Comparison of ENCODE assay signal across 14 mouse cellular contexts in the genomic region with DNA sequence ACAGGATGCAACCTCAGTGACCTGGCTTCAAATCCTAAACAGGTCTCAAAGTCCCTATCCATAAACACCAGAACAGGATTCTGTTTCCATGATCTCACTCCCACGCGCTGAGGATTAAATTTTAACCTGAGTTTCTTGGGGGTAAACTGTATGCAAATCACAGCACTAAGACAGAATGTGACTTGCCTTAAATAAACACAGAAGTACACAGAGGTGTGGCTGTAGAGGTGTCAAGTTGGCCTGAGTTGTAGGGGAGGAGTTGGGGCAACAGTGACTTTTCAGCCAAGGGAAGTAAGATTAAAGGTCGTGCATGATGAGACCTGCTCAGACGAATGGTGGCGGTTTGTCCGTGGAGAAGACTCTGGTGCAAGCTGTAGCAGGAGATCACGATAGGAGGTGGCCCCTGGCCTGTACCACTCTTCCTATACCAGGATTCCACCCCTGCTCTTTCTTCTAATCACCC. TPM values are rescaled to one million over a fixed set of nuclear protein-coding genes. Genes with fewer than 3 reads are reported as not detected.
A peak's percentile ranks its signal among the peaks of the same experiment; 100 is the strongest.
DNase-seq lines count a peak whose midpoint lies in the region; ATAC-seq and TF ChIP-seq lines count a peak whose summit lies in the region.
"Had no signal": no experiment of that assay in that cellular context is flagged by ENCODE, and none has a peak within 500 bp of the region (broad histone marks: within the 10 kb centered on the region; RNA-seq: fewer than 3 reads in every experiment).

No protein-coding gene starts in this region.

- peak overlapping the region; percentile 94 for H3K27ac ChIP-seq in spleen, adult 2 months (ENCODE audit: insufficient read depth, low read length)
- H3K27ac ChIP-seq in kidney, adult 2 months (ENCODE audit: insufficient read depth, low read depth, low read length): peak overlapping the region; percentile 94
- H3K27ac ChIP-seq in liver, postnatal 0 days (ENCODE audit: low read depth): peak overlapping the region; percentile 98
- H3K27ac ChIP-seq in stomach, embryonic 15.5 days: peak overlapping the region; percentile 88
- H3K27ac ChIP-seq: heart, embryonic 13.5 days; macrophage had no signal

- H3K4me3 ChIP-seq in spleen, adult 2 months (ENCODE audit: extremely low read depth, insufficient read depth, insufficient read length): no peak overlapping the region
- no peak overlapping the region for H3K4me3 ChIP-seq in kidney, adult 2 months (ENCODE audit: insufficient read depth, low read depth, low read length)
- no peak overlapping the region for H3K4me3 ChIP-seq in liver, postnatal 0 days (ENCODE audit: low read depth, low read length)
- H3K4me3 ChIP-seq in stomach, embryonic 15.5 days (replicated peaks): no peak overlapping the region
- H3K4me3 ChIP-seq: heart, embryonic 13.5 days had no signal

- TF ChIP-seq POLR2A in spleen, adult 2 months (IDR thresholded peaks at IDR 0.05; ENCODE audit: low read depth, low read length): no peak
- no peak for TF ChIP-seq POLR2A in kidney, adult 2 months (IDR thresholded peaks at IDR 0.05; ENCODE audit: low read depth, low read length)

- H3K4me2 ChIP-seq in liver, postnatal 0 days (ENCODE audit: low read depth, low read length): peak overlapping the region; percentile 30; the same call in 1 of the 2 replicates
- H3K4me2 ChIP-seq in stomach, embryonic 15.5 days: 0 out of 2 replicates have a peak overlapping the region, but pooled peaks have one; percentile 4
- H3K4me2 ChIP-seq: heart, embryonic 13.5 days had no signal

- peak overlapping the region; percentile 62 for H3K9ac ChIP-seq in liver, postnatal 0 days (replicated peaks)
- no peak overlapping the region for H3K9ac ChIP-seq in stomach, embryonic 15.5 days
- H3K9ac ChIP-seq: forebrain, postnatal 0 days; heart, embryonic 13.5 days had no signal

- H3K9me3 ChIP-seq in liver, postnatal 0 days (ENCODE audit: low read length): no peaks in the 10 kb centered on the region
- no peaks in the 10 kb centered on the region for H3K9me3 ChIP-seq in stomach, embryonic 15.5 days
- H3K9me3 ChIP-seq: G1E; heart, embryonic 13.5 days had no signal

- no peaks in the 10 kb centered on the region for H3K36me3 ChIP-seq in spleen, adult 2 months (ENCODE audit: control insufficient read depth, insufficient read depth, low read length)
- H3K36me3 ChIP-seq in kidney, adult 2 months (ENCODE audit: control insufficient read depth, insufficient read depth, low read length): no peaks in the 10 kb centered on the region
- no peaks in the 10 kb centered on the region; the same call in 1 of the 2 replicates for H3K36me3 ChIP-seq in liver, postnatal 0 days (replicated peaks; ENCODE audit: insufficient read depth, low read length)
- H3K36me3 ChIP-seq in stomach, embryonic 15.5 days: no peaks in the 10 kb centered on the region
- H3K36me3 ChIP-seq: G1E; heart, embryonic 13.5 days had no signal

- peaks cover 23% of the 10 kb centered on the region; the same call in 1 of the 2 replicates for H3K4me1 ChIP-seq in spleen, adult 2 months (ENCODE audit: control insufficient read depth, insufficient read depth, insufficient read length)
- peaks cover 25% of the 10 kb centered on the region for H3K4me1 ChIP-seq in kidney, adult 2 months (ENCODE audit: control insufficient read depth, insufficient read depth, low read length)
- H3K4me1 ChIP-seq in liver, postnatal 0 days (ENCODE audit: insufficient read depth): peaks cover 26% of the 10 kb centered on the region
- peaks cover 5% of the 10 kb centered on the region; the same call in 1 of the 2 replicates for H3K4me1 ChIP-seq in stomach, embryonic 15.5 days

- H3K27me3 ChIP-seq in spleen, adult 2 months (ENCODE audit: control insufficient read depth, insufficient read depth, low read length): no peaks in the 10 kb centered on the region
- no peaks in the 10 kb centered on the region for H3K27me3 ChIP-seq in kidney, adult 2 months (replicated peaks; ENCODE audit: control insufficient read depth, insufficient read depth, low read length)
- H3K27me3 ChIP-seq in liver, postnatal 0 days (ENCODE audit: insufficient read depth, low read length): no peaks in the 10 kb centered on the region
- H3K27me3 ChIP-seq in stomach, embryonic 15.5 days (replicated peaks): no peaks in the 10 kb centered on the region
- H3K27me3 ChIP-seq: heart, embryonic 13.5 days had no signal

- peak in 1 of 2 experiments; percentile 45 for DNase-seq in spleen, adult 2 months (ENCODE audit: low read depth in 1 of 2, low spot score in 2 of 2)
- no peak for DNase-seq in spleen, postnatal 4 days (ENCODE audit: low spot score in 2 of 2)
- DNase-seq in kidney, adult 2 months: peak; percentile 95
- peak; percentile 62 for DNase-seq in liver, postnatal 0 days
- no peak for DNase-seq in cerebellum, adult 18-20 months
- DNase-seq in embryo, embryonic 11 days: no peak
- DNase-seq in left cerebral cortex, adult 18-20 months (ENCODE audit: low spot score in 2 of 2): no peak
- DNase-seq: adrenal gland, postnatal 25 days; forebrain, postnatal 0 days had no signal

- peak; percentile 94 for TF ChIP-seq EP300 in liver, postnatal 0 days (IDR thresholded peaks at IDR 0.05; ENCODE audit: low read depth)

- WGBS in spleen, adult 2 months: 36% methylated on average over 7 of the region's 7 CpGs
- 23% methylated on average over 7 of the region's 7 CpGs for WGBS in kidney, adult 2 months
- 35% methylated on average over 7 of the region's 7 CpGs for WGBS in liver, postnatal 0 days (ENCODE audit: insufficient replicate concordance)
- WGBS in stomach, embryonic 15.5 days: 51% methylated on average over 7 of the region's 7 CpGs

- peak; percentile 88 for ATAC-seq in liver, postnatal 0 days
- peak; percentile 80 for ATAC-seq in stomach, embryonic 15.5 days (ENCODE audit: insufficient read depth, low FRiP score, low read depth)
- ATAC-seq: forebrain, postnatal 0 days had no signal

- TF ChIP-seq CTCF in spleen, adult 2 months (IDR thresholded peaks at IDR 0.05; ENCODE audit: extremely low read depth, insufficient read depth, insufficient read length, insufficient replicate concordance): no peak
- no peak for TF ChIP-seq CTCF in kidney, adult 2 months (conservative IDR thresholded peaks at IDR 0.05; ENCODE audit: insufficient read depth, insufficient read length, low read depth, low read length)
- no peak for TF ChIP-seq CTCF in liver, postnatal 0 days (IDR thresholded peaks at IDR 0.05; ENCODE audit: low read depth)

RNA-seq across cellular contexts. Expression of a gene that starts 25.1 kb away (rescaled TPM):
- 1.2 TPM in 2 replicates for polyA plus RNA-seq in spleen, adult 2 months (2012; rRNA removed)
- 600 and 1,070 TPM in 2 replicates for polyA plus RNA-seq in kidney, adult 2 months (2012; rRNA removed)
- polyA plus RNA-seq in liver, postnatal 0 days (2015; fragmentation: Nextera tagmentation; extraction: Ambion mirVana): 0.99 and 1.4 TPM in 2 replicates
- polyA plus RNA-seq in stomach, embryonic 15.5 days (2015; fragmentation: Nextera tagmentation; extraction: Ambion mirVana): 0.08 and 0.09 TPM in 2 replicates
- total RNA-seq in left cerebral cortex, adult 18-20 months (2021): under 1 TPM; 0.28 to 0.59 TPM
- polyA plus RNA-seq: G1E; heart, embryonic 13.5 days; macrophage; neural tube, embryonic 11.5 days had no signal

RNA-seq across cellular contexts. Expression of a gene that starts 32.1 kb away (rescaled TPM):
- 198 and 350 TPM in 2 replicates for polyA plus RNA-seq in spleen, adult 2 months (2012; rRNA removed)
- 417 and 537 TPM in 2 replicates for polyA plus RNA-seq in kidney, adult 2 months (2012; rRNA removed)
- 250 and 269 TPM in 2 replicates for polyA plus RNA-seq in liver, postnatal 0 days (2015; fragmentation: Nextera tagmentation; extraction: Ambion mirVana)
- 144 and 158 TPM in 2 replicates for polyA plus RNA-seq in stomach, embryonic 15.5 days (2015; fragmentation: Nextera tagmentation; extraction: Ambion mirVana)
- total RNA-seq in left cerebral cortex, adult 18-20 months (2021): 10 to 100 TPM; 72.2 to 82.2 TPM

Comparison
In these comparisons a context has a peak if more than half of its experiments do, and no peak if none do; other contexts are left out.
1. DNase-seq: peak in kidney, adult 2 months (single experiment) and liver, postnatal 0 days (single experiment); none in spleen, postnatal 4 days (0 of 2), cerebellum, adult 18-20 months (0 of 2), embryo, embryonic 11 days (single experiment) and left cerebral cortex, adult 18-20 months (0 of 2).
2. RNA of a gene that starts 25.1 kb away (polyA plus RNA-seq): 600 to 1,070 TPM in kidney, adult 2 months; 0.99 to 1.4 TPM in liver, postnatal 0 days, 1.2 TPM in spleen, adult 2 months and 0.08 to 0.09 TPM in stomach, embryonic 15.5 days; every median in the first group is over 100 times any median in the second.
3. Peak in every context shown above with its lines, with median percentiles within 50 percentile points of each other: H3K27ac ChIP-seq.